Mouse (Mus musculus): Measurements from ENCODE around the gene Dbnl. TPM values are rescaled to one million over a fixed set of nuclear protein-coding genes. Genes with fewer than 3 reads are reported as not detected.
A peak's percentile ranks its signal among the peaks of the same experiment; 100 is the strongest.

Dbnl gene
- polyA plus RNA-seq, 1 experiment from 2014 or later: 144 TPM

GRCm38 (mm10) chr11:5840346-5840745 lies 52.1 kb downstream of the Dbnl start:
- no peak overlapping the region for H3K9ac ChIP-seq (ENCODE audit: low read length)
- ATAC-seq (ENCODE audit: low FRiP score) (no peak), DNase-seq (ENCODE audit: low spot score, missing footprints) (no peak)
- no peak overlapping the region for H3K4me3 ChIP-seq (ENCODE audit: low read depth, low read length)
- H3K27ac ChIP-seq (ENCODE audit: low read depth, low read length): no peak overlapping the region
- 84% methylated on average over 7 of the region's 7 CpGs for WGBS
- H3K27me3 ChIP-seq (ENCODE audit: control insufficient read depth, insufficient read depth, low read length): no peaks in the 10 kb centered on the region
- H3K36me3 ChIP-seq (ENCODE audit: control insufficient read depth, insufficient read depth, low read length): no peaks in the 10 kb centered on the region
- H3K4me1 ChIP-seq (ENCODE audit: control insufficient read depth, insufficient read depth, low read length): 0 out of 2 replicates have a peak, but pooled peaks cover 3% of the 10 kb centered on the region
- no peaks in the 10 kb centered on the region for H3K9me3 ChIP-seq (ENCODE audit: control insufficient read depth, low read length)
- H3K4me2 ChIP-seq: no peak overlapping the region

GRCm38 (mm10) chr11:5841751-5842150 lies 53.5 kb downstream of the Dbnl start:
- no peak for DNase-seq (ENCODE audit: low spot score, missing footprints)
- H3K36me3 ChIP-seq (ENCODE audit: control insufficient read depth, insufficient read depth, low read length): no peaks in the 10 kb centered on the region
- H3K4me1 ChIP-seq (ENCODE audit: control insufficient read depth, insufficient read depth, low read length): 0 out of 2 replicates have a peak, but pooled peaks cover 3% of the 10 kb centered on the region
- H3K4me2 ChIP-seq: no peak overlapping the region
- H3K27ac ChIP-seq (ENCODE audit: low read depth, low read length): no peak overlapping the region
- no peak overlapping the region for H3K4me3 ChIP-seq (ENCODE audit: low read depth, low read length)
- 96% methylated on average over 2 of the region's 2 CpGs for WGBS
- H3K9ac ChIP-seq (ENCODE audit: low read length): no peak overlapping the region
- H3K9me3 ChIP-seq (ENCODE audit: control insufficient read depth, low read length): no peaks in the 10 kb centered on the region
- H3K27me3 ChIP-seq (ENCODE audit: control insufficient read depth, insufficient read depth, low read length): no peaks in the 10 kb centered on the region
- ATAC-seq (ENCODE audit: low FRiP score): no peak

- Histone ChIP-seq H3K4me1 (ENCODE audit: control insufficient read depth, insufficient read depth, low read length) (no peaks in the 10 kb centered on the region), H3K27me3 (ENCODE audit: control insufficient read depth, insufficient read depth, low read length) (no peaks in the 10 kb centered on the region), H3K27ac (ENCODE audit: low read depth, low read length) (no peak overlapping the region), H3K4me3 (ENCODE audit: low read depth, low read length) (no peak overlapping the region), H3K9ac (ENCODE audit: low read length) (no peak overlapping the region), H3K4me2 (no peak overlapping the region), H3K9me3 (ENCODE audit: control insufficient read depth, low read length) (no peaks in the 10 kb centered on the region), H3K36me3 (ENCODE audit: control insufficient read depth, insufficient read depth, low read length) (no peaks in the 10 kb centered on the region)
- no peak for DNase-seq (ENCODE audit: low spot score, missing footprints)
- no peak for ATAC-seq (ENCODE audit: low FRiP score)
- WGBS: 85% methylated on average over 3 of the region's 3 CpGs
Measured at GRCm38 (mm10) chr11:5843131-5843530, 54.8 kb downstream of the Dbnl start.

GRCm38 (mm10) chr11:5846639-5847345 lies 58.5 kb downstream of the Dbnl start:
- Histone ChIP-seq H3K4me2 (no peak overlapping the region), H3K9ac (ENCODE audit: low read length) (no peak overlapping the region), H3K27me3 (ENCODE audit: control insufficient read depth, insufficient read depth, low read length) (no peaks in the 10 kb centered on the region), H3K27ac (ENCODE audit: low read depth, low read length) (no peak overlapping the region), H3K4me3 (ENCODE audit: low read depth, low read length) (no peak overlapping the region), H3K4me1 (ENCODE audit: control insufficient read depth, insufficient read depth, low read length) (no peaks in the 10 kb centered on the region), H3K9me3 (ENCODE audit: control insufficient read depth, low read length) (no peaks in the 10 kb centered on the region), H3K36me3 (ENCODE audit: control insufficient read depth, insufficient read depth, low read length) (no peaks in the 10 kb centered on the region)
- WGBS: 76% methylated on average over 7 of the region's 7 CpGs
- DNase-seq (ENCODE audit: low spot score, missing footprints) (peak; percentile 54), ATAC-seq (ENCODE audit: low FRiP score) (no peak)

GRCm38 (mm10) chr11:5848741-5849140 lies 60.5 kb downstream of the Dbnl start:
- no peak overlapping the region for H3K27ac ChIP-seq (ENCODE audit: low read depth, low read length)
- no peak overlapping the region for H3K9ac ChIP-seq (ENCODE audit: low read length)
- no peaks in the 10 kb centered on the region for H3K9me3 ChIP-seq (ENCODE audit: control insufficient read depth, low read length)
- H3K4me3 ChIP-seq (ENCODE audit: low read depth, low read length): no peak overlapping the region
- no peaks in the 10 kb centered on the region for H3K36me3 ChIP-seq (ENCODE audit: control insufficient read depth, insufficient read depth, low read length)
- ATAC-seq (ENCODE audit: low FRiP score) (no peak; the same call in 1 of the 2 replicates), DNase-seq (ENCODE audit: low spot score, missing footprints) (no peak)
- H3K4me2 ChIP-seq: no peak overlapping the region
- no peaks in the 10 kb centered on the region for H3K4me1 ChIP-seq (ENCODE audit: control insufficient read depth, insufficient read depth, low read length)
- H3K27me3 ChIP-seq (ENCODE audit: control insufficient read depth, insufficient read depth, low read length): no peaks in the 10 kb centered on the region
- 65% methylated on average over 6 of the region's 6 CpGs for WGBS

GRCm38 (mm10) chr11:5849316-5849715 lies 61.0 kb downstream of the Dbnl start:
- WGBS: 71% methylated on average over 2 of the region's 2 CpGs
- no peak overlapping the region for H3K9ac ChIP-seq (ENCODE audit: low read length)
- no peaks in the 10 kb centered on the region for H3K4me1 ChIP-seq (ENCODE audit: control insufficient read depth, insufficient read depth, low read length)
- no peaks in the 10 kb centered on the region for H3K27me3 ChIP-seq (ENCODE audit: control insufficient read depth, insufficient read depth, low read length)
- no peaks in the 10 kb centered on the region for H3K36me3 ChIP-seq (ENCODE audit: control insufficient read depth, insufficient read depth, low read length)
- no peak overlapping the region for H3K4me3 ChIP-seq (ENCODE audit: low read depth, low read length)
- no peak overlapping the region for H3K27ac ChIP-seq (ENCODE audit: low read depth, low read length)
- no peaks in the 10 kb centered on the region for H3K9me3 ChIP-seq (ENCODE audit: control insufficient read depth, low read length)
- ATAC-seq (ENCODE audit: low FRiP score) (no peak), DNase-seq (ENCODE audit: low spot score, missing footprints) (no peak)
- H3K4me2 ChIP-seq: no peak overlapping the region

GRCm38 (mm10) chr11:5850452-5850851 lies 62.2 kb downstream of the Dbnl start:
- Histone ChIP-seq H3K4me3 (ENCODE audit: low read depth, low read length) (no peak overlapping the region), H3K4me1 (ENCODE audit: control insufficient read depth, insufficient read depth, low read length) (no peaks in the 10 kb centered on the region), H3K36me3 (ENCODE audit: control insufficient read depth, insufficient read depth, low read length) (no peaks in the 10 kb centered on the region), H3K27me3 (ENCODE audit: control insufficient read depth, insufficient read depth, low read length) (no peaks in the 10 kb centered on the region), H3K4me2 (no peak overlapping the region), H3K27ac (ENCODE audit: low read depth, low read length) (no peak overlapping the region), H3K9ac (ENCODE audit: low read length) (no peak overlapping the region), H3K9me3 (ENCODE audit: control insufficient read depth, low read length) (no peaks in the 10 kb centered on the region)
- ATAC-seq (ENCODE audit: low FRiP score) (no peak), DNase-seq (ENCODE audit: low spot score, missing footprints) (no peak)
- 76% methylated on average over 5 of the region's 5 CpGs for WGBS

Other genes with a start within 250 kb of the Dbnl start
- 26.2 and 27.4 TPM in 2 replicates for gene Ccdc117, start 246.3 kb upstream of the Dbnl start, polyA plus RNA-seq (2014; fragmentation: Nextera tagmentation; extraction: Ambion mirVana)
- not detected in 2 replicates for gene Ankrd36, start 218.8 kb upstream of the Dbnl start, polyA plus RNA-seq (2014; fragmentation: Nextera tagmentation; extraction: Ambion mirVana)
- 161 and 164 TPM in 2 replicates for gene Mrps24, start 72.8 kb upstream of the Dbnl start, polyA plus RNA-seq (2014; fragmentation: Nextera tagmentation; extraction: Ambion mirVana)
- 9.9 and 11.7 TPM in 2 replicates for gene Urgcp, start 26.1 kb upstream of the Dbnl start, polyA plus RNA-seq (2014; fragmentation: Nextera tagmentation; extraction: Ambion mirVana)
- gene Pgam2, start 15.2 kb downstream of the Dbnl start, polyA plus RNA-seq (2014; fragmentation: Nextera tagmentation; extraction: Ambion mirVana): 4.5 and 4.6 TPM in 2 replicates
- gene Polm, start 49.5 kb downstream of the Dbnl start, polyA plus RNA-seq (2014; fragmentation: Nextera tagmentation; extraction: Ambion mirVana): 7.1 and 7.3 TPM in 2 replicates
- gene Aebp1, start 73.5 kb downstream of the Dbnl start, polyA plus RNA-seq (2014; fragmentation: Nextera tagmentation; extraction: Ambion mirVana): 15.0 and 15.8 TPM in 2 replicates
- gene Pold2, start 89.8 kb downstream of the Dbnl start, polyA plus RNA-seq (2014; fragmentation: Nextera tagmentation; extraction: Ambion mirVana): 83.8 and 97.4 TPM in 2 replicates
- gene Myl7, start 110.3 kb downstream of the Dbnl start, polyA plus RNA-seq (2014; fragmentation: Nextera tagmentation; extraction: Ambion mirVana): 0.59 and 0.92 TPM in 2 replicates
- 1.5 and 1.8 TPM in 2 replicates for gene Gck, start 161.6 kb downstream of the Dbnl start, polyA plus RNA-seq (2014; fragmentation: Nextera tagmentation; extraction: Ambion mirVana)
- gene Ykt6, start 167.2 kb downstream of the Dbnl start, polyA plus RNA-seq (2014; fragmentation: Nextera tagmentation; extraction: Ambion mirVana): 27.2 and 29.4 TPM in 2 replicates